Mouse (Mus musculus) T-helper 17 cell (primary cell): ENCODE measurements around the gene Phc2.

Experiments used
- in situ Hi-C, 2 experiments: fragments of 300-600 bp; cut with MboI, MseI; formaldehyde crosslinking; loops; 1 replicate in 1 of 2; 2 replicates in 1 of 2; pipeline ENCODE4 v1.15.1; 2025; ENCODE audit warnings: high pct_unique_total_duplicates in 2 of 2

Phc2 gene

GRCm38 (mm10) chr4:128715241-128716204 lies 61.0 kb downstream of the Phc2 start:
- in situ Hi-C loops = loop anchor here in 1 of 2 experiments (10.0 kb wide), 1 partner anchor 399 kb away; no protein-coding TSS in a partner anchor

GRCm38 (mm10) chr4:128716279-128716678 lies 61.8 kb downstream of the Phc2 start:
- in situ Hi-C loops = loop anchor here in 1 of 2 experiments (10.0 kb wide), 1 partner anchor 399 kb away; no protein-coding TSS in a partner anchor

- in situ Hi-C loops = loop anchor here in 1 of 2 experiments (10.0 kb wide), 1 partner anchor 398 kb away; no protein-coding TSS in a partner anchor
These were observed 62.2 kb downstream of the Phc2 start for GRCm38 (mm10) chr4:128716731-128717130.

GRCm38 (mm10) chr4:128720110-128720509 lies 65.6 kb downstream of the Phc2 start:
- in situ Hi-C loops = no loop called here

GRCm38 (mm10) chr4:128721061-128721648 lies 66.7 kb downstream of the Phc2 start:
- in situ Hi-C loops = no loop called here

- in situ Hi-C loops = no loop called here
These were observed 67.3 kb downstream of the Phc2 start for GRCm38 (mm10) chr4:128721761-128722160.

- in situ Hi-C loops = no loop called here
These were observed 68.4 kb downstream of the Phc2 start for GRCm38 (mm10) chr4:128722932-128723331.

GRCm38 (mm10) chr4:128723431-128723830 lies 68.9 kb downstream of the Phc2 start:
- in situ Hi-C loops = no loop called here

- in situ Hi-C loops = no loop called here
These were observed 69.6 kb downstream of the Phc2 start for GRCm38 (mm10) chr4:128724059-128724458.

- in situ Hi-C loops = no loop called here
These were observed 72.7 kb downstream of the Phc2 start for GRCm38 (mm10) chr4:128727019-128727720.

GRCm38 (mm10) chr4:128727721-128728430 lies 73.4 kb downstream of the Phc2 start:
- in situ Hi-C loops = no loop called here

- in situ Hi-C loops = no loop called here
These were observed 73.9 kb downstream of the Phc2 start for GRCm38 (mm10) chr4:128728431-128728851.

GRCm38 (mm10) chr4:128729033-128729708 lies 74.7 kb downstream of the Phc2 start:
- in situ Hi-C loops = no loop called here

- in situ Hi-C loops = no loop called here
These were observed 75.2 kb downstream of the Phc2 start for GRCm38 (mm10) chr4:128729709-128730037.

- in situ Hi-C loops = no loop called here
These were observed 75.8 kb downstream of the Phc2 start for GRCm38 (mm10) chr4:128730271-128730670.

- in situ Hi-C loops = no loop called here
These were observed 78.3 kb downstream of the Phc2 start for GRCm38 (mm10) chr4:128732794-128733193.

GRCm38 (mm10) chr4:128733496-128733895 lies 79.0 kb downstream of the Phc2 start:
- in situ Hi-C loops = no loop called here

GRCm38 (mm10) chr4:128734217-128734616 lies 79.7 kb downstream of the Phc2 start:
- in situ Hi-C loops = no loop called here

GRCm38 (mm10) chr4:128734721-128735671 lies 80.5 kb downstream of the Phc2 start:
- in situ Hi-C loops = no loop called here
